Mouse (Mus musculus) cerebellum, adult (tissue): ENCODE data around the gene Retnlb.

Experiments used
- ATAC-seq: cut with Nextera tagmentation; 2 replicates; pipeline ENCODE4 v1.9.2; 2017; ENCODE audit warnings: mild to moderate bottlenecking, moderate library complexity, mixed read lengths; ENCODE audit not compliant: insufficient number of reproducible peaks, low FRiP score, low TSS enrichment

Retnlb gene

GRCm38 (mm10) chr16:48867690-48868089 lies 51.0 kb downstream of the Retnlb start:
- no peak for ATAC-seq
